Mouse (Mus musculus): ENCODE data around the gene Epor. TPM values are rescaled to one million over a fixed set of nuclear protein-coding genes. Genes with fewer than 3 reads are reported as not detected.

Gene Epor
- polyA plus RNA-seq, 1 experiment, result 80.2 TPM

DNA sequence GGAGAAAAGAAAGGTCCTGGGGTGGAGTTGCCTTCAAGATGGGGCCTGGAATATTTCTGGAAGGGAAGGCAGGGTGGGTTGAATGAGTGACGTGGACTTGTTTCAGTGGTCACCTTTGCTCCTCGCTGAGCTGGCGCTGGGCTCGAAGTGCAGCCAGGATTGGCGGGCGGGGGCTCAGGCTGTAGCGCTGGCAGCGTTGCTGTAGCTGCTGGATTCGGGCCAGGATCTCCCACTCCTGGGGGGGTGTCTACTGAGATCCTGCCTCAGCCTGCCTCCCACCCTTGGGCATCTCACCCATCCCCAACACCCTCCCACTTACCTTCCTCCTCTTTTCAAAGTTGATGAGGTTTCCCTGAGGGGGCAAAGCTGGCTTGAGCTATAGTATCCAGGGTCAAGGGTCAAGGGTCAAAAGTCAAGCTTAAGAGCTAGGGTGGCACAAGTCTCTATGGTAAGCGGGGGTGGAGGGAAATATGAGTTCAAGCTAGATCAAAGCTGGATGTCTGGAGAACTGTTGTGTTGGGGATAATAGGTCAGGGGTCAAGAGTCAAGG, 13.4 kb upstream of the Epor start:
- TF ChIP-seq TAL1 (IDR thresholded peaks at IDR 0.05; ENCODE audit: low read length) (no peak), GATA1 (IDR thresholded peaks at IDR 0.05; ENCODE audit: low read length) (no peak)
- Histone ChIP-seq H3K4me1 (ENCODE audit: control insufficient read depth) (peaks cover 14% of the 10 kb centered on the region), H3K9me3 (ENCODE audit: control insufficient read depth, low read length) (peaks cover 4% of the 10 kb centered on the region), H3K36me3 (ENCODE audit: control insufficient read depth) (no peaks in the 10 kb centered on the region), H3K4me3 (replicated peaks) (no peak overlapping the region), H3K27me3 (ENCODE audit: control insufficient read depth) (peaks cover 43% of the 10 kb centered on the region)

DNA sequence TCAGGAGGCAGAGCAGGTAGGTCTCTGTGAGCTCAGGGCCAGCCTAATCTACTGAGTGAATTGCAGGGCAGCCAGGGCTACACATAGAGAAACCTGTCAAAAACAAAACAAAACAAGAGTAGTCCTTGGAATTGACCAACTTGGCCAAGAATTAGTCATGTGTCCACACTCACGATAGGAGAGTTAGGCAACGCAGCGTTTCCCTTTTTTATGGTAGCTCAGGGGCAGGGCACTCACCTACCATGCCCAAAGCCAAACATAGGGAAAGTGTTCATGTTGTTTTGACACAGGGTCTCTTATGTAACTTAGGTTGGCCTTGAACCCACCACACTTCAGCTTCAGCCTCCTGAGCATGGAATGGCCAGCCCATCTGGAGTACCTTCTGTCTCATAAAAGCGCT, 6.0 kb upstream of the Epor start:
- Histone ChIP-seq H3K4me3 (replicated peaks) (no peak overlapping the region), H3K4me1 (ENCODE audit: control insufficient read depth) (peaks cover 16% of the 10 kb centered on the region), H3K36me3 (ENCODE audit: control insufficient read depth) (no peaks in the 10 kb centered on the region), H3K9me3 (ENCODE audit: control insufficient read depth, low read length) (no peaks in the 10 kb centered on the region), H3K27me3 (ENCODE audit: control insufficient read depth) (peaks cover 12% of the 10 kb centered on the region)
- TF ChIP-seq TAL1 (IDR thresholded peaks at IDR 0.05; ENCODE audit: low read length) (no peak), GATA1 (IDR thresholded peaks at IDR 0.05; ENCODE audit: low read length) (no peak)

DNA sequence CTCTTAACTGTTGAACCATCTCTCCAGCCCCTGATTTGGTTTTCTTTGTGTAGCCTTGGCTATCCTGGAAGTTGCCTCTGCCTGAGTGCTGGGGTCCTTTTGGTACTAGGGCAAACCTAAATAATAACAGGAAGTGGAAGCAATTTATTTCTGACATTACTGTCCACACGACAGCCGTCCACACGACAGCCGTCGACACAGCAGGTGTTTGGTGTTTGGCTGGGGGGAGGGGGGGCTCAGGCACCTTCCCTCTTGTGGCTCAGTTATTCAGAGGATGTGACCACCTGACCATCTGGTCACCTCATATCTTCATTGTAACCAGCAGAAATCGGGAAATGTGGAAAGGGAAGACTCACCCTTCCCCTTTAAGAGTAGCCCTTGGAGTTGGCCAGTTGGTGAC, 5.6 kb upstream of the Epor start:
- H3K36me3 ChIP-seq (ENCODE audit: control insufficient read depth), result no peaks in the 10 kb centered on the region
- peaks cover 21% of the 10 kb centered on the region for H3K4me1 ChIP-seq (ENCODE audit: control insufficient read depth)
- H3K9me3 ChIP-seq (ENCODE audit: control insufficient read depth, low read length), result no peaks in the 10 kb centered on the region
- no peak for TF ChIP-seq GATA1 (IDR thresholded peaks at IDR 0.05; ENCODE audit: low read length)
- TF ChIP-seq TAL1 (IDR thresholded peaks at IDR 0.05; ENCODE audit: low read length), result no peak
- H3K27me3 ChIP-seq (ENCODE audit: control insufficient read depth), result peaks cover 12% of the 10 kb centered on the region
- H3K4me3 ChIP-seq (replicated peaks), result no peak overlapping the region

DNA sequence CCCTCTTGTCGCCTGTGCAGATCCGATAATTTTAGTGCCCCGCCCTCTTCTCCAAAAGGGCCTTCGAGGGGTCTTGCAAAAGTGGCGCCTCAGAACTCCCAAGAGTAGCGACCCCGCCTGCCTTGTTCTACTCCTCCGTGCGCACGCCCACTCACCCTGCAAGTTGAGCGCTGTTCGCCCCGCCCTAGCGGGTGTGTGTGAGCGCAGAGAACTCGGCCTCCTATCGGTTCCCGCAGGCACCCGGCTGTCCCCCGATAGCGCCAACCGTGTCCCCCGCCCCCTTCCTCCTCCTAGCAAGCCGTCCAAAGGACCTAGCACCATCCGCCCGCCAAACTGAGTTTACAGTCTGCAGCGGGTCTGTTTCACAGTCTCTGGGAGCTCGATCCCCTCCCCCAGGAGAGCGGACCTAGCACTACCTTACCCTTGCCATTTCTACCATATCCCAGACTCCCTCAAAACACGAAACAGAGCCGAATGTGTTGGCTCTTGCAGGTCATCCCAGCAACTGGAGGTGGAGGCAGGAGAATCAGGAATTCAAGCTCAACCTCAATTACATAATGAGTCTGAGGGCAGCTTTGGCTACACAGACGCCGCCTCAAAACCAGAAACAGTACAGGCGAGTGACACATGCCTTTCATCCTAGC, 768 bp downstream of the Epor start:
- peak; percentile 96 for TF ChIP-seq TAL1 (IDR thresholded peaks at IDR 0.05; ENCODE audit: low read length)
- peak; percentile 92 for TF ChIP-seq GATA1 (IDR thresholded peaks at IDR 0.05; ENCODE audit: low read length)
- Histone ChIP-seq H3K27me3 (ENCODE audit: control insufficient read depth) (peaks cover 5% of the 10 kb centered on the region; the same call in 1 of the 2 replicates), H3K4me3 (replicated peaks) (peak overlapping the region; percentile 99), H3K4me1 (ENCODE audit: control insufficient read depth) (peaks cover 62% of the 10 kb centered on the region), H3K9me3 (ENCODE audit: control insufficient read depth, low read length) (no peaks in the 10 kb centered on the region), H3K36me3 (ENCODE audit: control insufficient read depth) (peaks cover 57% of the 10 kb centered on the region)

DNA sequence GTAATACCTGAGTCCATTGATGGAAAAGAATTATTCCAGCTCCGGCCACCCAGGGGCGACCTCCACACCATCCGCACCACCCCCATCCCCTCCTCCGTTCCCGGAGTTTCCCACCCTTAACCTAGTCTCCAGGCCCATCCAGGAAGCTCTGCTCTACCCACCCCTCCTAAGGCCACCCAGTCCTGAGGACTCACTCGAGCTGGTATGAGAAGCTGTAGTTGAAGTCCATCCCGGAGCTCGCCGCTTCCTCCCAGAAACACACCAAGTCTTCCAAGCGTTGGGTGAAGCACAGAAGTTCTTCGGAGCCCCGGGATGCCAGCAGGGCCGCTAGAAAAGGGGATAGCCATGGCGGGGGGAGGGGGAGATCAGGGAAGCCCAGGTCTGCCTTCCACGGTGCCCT, 1.3 kb downstream of the Epor start:
- no peaks in the 10 kb centered on the region for H3K9me3 ChIP-seq (ENCODE audit: control insufficient read depth, low read length)
- peaks cover 68% of the 10 kb centered on the region for H3K4me1 ChIP-seq (ENCODE audit: control insufficient read depth)
- H3K4me3 ChIP-seq (replicated peaks), result peak overlapping the region; percentile 99
- H3K27me3 ChIP-seq (ENCODE audit: control insufficient read depth), result peaks cover 5% of the 10 kb centered on the region; the same call in 1 of the 2 replicates
- peaks cover 62% of the 10 kb centered on the region for H3K36me3 ChIP-seq (ENCODE audit: control insufficient read depth)
- TF ChIP-seq TAL1 (IDR thresholded peaks at IDR 0.05; ENCODE audit: low read length) (no peak), GATA1 (IDR thresholded peaks at IDR 0.05; ENCODE audit: low read length) (no peak)

DNA sequence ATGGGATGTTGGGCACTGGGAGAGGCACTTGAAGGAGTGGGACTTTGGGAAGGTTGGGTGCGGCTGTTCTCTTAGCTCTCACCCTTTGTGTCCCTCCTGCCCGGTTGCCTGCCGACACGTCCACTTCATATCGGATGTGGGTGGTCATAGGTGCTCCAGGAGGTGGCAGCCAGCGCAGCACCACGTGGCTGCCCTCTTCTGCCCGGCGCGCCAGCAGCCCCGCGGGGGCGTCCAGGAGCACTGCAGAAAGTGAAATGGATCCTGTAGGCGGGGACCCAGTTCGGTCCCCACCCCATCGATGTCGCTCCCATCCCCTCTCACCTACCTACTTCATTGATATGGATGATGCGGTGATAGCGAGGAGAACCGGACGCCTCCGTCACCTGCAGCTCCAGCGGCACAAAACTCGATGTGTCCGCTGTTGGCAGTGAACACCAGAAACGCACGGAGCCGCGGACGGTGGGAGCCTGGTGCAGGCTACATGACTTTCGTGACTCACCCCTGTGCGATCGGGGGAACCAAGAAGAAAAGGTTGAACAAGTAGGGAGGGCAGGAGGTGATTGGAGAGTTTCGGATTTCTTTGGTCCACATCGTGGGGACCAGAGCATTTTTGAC, 1.8 kb downstream of the Epor start:
- peaks cover 73% of the 10 kb centered on the region for H3K4me1 ChIP-seq (ENCODE audit: control insufficient read depth)
- no peaks in the 10 kb centered on the region for H3K9me3 ChIP-seq (ENCODE audit: control insufficient read depth, low read length)
- peak overlapping the region; percentile 99 for H3K4me3 ChIP-seq (replicated peaks)
- peaks cover 67% of the 10 kb centered on the region for H3K36me3 ChIP-seq (ENCODE audit: control insufficient read depth)
- peaks cover 5% of the 10 kb centered on the region; the same call in 1 of the 2 replicates for H3K27me3 ChIP-seq (ENCODE audit: control insufficient read depth)
- TF ChIP-seq GATA1 (IDR thresholded peaks at IDR 0.05; ENCODE audit: low read length) (no peak; the same call in 1 of the 2 replicates), TAL1 (IDR thresholded peaks at IDR 0.05; ENCODE audit: low read length) (no peak)

DNA sequence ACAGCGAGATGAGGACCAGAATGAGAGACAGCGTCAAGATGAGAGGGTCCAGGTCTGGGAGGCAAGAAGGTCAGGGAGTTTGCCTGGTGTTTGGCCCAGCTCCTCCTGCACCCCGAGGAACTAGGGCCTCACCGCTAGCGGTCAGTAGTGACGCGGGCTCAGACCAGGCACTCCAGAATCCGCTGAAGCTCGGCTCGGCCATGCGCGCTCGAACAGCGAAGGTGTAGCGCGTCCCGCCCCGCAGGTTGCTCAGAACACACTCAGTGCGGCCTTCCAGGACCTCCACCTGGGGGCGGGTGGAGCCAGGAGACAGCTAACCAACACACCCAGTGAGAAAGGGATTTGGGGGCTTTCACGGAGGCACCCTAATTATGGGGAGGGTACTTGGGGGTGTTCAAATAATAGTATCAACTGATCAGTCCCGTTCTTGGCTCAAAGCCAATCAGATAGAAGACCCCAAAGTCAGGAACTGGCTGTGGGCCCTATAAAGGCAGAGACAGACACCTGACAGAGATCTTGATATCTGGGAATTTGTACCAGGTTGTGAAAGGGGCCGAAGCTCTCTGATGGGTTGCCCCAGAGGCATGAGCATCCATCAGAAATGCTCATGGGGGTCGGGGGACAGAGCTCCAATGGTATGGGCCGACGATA, 2.6 kb downstream of the Epor start:
- no peak for TF ChIP-seq GATA1 (IDR thresholded peaks at IDR 0.05; ENCODE audit: low read length)
- no peak for TF ChIP-seq TAL1 (IDR thresholded peaks at IDR 0.05; ENCODE audit: low read length)
- Histone ChIP-seq H3K27me3 (ENCODE audit: control insufficient read depth) (peaks cover 5% of the 10 kb centered on the region; the same call in 1 of the 2 replicates), H3K9me3 (ENCODE audit: control insufficient read depth, low read length) (no peaks in the 10 kb centered on the region), H3K4me3 (replicated peaks) (peak overlapping the region; percentile 99), H3K4me1 (ENCODE audit: control insufficient read depth) (peaks cover 79% of the 10 kb centered on the region), H3K36me3 (ENCODE audit: control insufficient read depth) (peaks cover 69% of the 10 kb centered on the region)

DNA sequence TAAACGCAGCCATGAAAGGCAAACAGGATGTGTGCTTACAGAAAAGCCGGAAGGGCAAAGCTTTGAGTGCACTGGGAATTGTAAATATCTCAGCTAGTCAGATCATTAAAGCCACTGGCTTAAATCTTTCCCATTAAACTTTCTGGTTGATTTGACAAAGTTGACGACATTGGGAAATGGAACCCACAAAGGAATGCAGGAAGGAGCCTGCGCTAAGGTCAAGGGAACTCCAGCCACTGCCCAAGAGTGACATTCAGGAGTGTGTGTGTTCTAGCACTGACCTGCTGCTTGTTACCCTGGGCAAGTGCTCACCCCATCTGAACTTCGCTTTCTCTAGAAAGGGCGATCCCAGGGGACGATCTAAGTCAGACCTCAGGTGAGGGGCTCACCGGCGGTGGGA, 3.2 kb downstream of the Epor start:
- H3K4me1 ChIP-seq (ENCODE audit: control insufficient read depth), result peaks cover 78% of the 10 kb centered on the region

DNA sequence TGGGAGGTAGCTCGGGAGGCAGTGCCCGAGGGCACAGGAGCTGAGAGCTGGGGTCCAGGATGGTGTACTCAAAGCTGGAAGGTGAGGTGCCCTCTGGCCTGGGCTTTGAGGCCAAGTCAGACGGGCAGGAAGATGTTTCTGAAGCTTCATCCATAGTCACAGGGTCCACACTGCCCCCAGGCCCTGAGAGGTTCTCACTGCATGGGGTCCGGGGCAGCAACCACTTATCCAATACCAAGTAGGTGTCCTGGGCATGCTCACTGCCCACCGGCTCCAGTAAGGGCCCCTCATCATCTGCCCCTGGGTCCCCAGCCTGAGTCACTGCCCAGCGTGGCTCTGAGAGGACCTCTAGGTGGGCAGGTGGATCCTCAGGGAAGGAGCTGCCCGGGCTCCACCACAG, 4.1 kb downstream of the Epor start:
- TF ChIP-seq TAL1 (IDR thresholded peaks at IDR 0.05; ENCODE audit: low read length) (no peak), GATA1 (IDR thresholded peaks at IDR 0.05; ENCODE audit: low read length) (no peak)
- Histone ChIP-seq H3K27me3 (ENCODE audit: control insufficient read depth) (peaks cover 5% of the 10 kb centered on the region; the same call in 1 of the 2 replicates), H3K4me1 (ENCODE audit: control insufficient read depth) (peaks cover 75% of the 10 kb centered on the region), H3K4me3 (replicated peaks) (peak overlapping the region; percentile 99), H3K36me3 (ENCODE audit: control insufficient read depth) (peaks cover 69% of the 10 kb centered on the region), H3K9me3 (ENCODE audit: control insufficient read depth, low read length) (no peaks in the 10 kb centered on the region)

More for the DNA sequence above, 3.2 kb downstream of the Epor start:
- Histone ChIP-seq H3K27me3 (ENCODE audit: control insufficient read depth) (peaks cover 5% of the 10 kb centered on the region; the same call in 1 of the 2 replicates), H3K4me3 (replicated peaks) (peak overlapping the region; percentile 99), H3K36me3 (ENCODE audit: control insufficient read depth) (peaks cover 69% of the 10 kb centered on the region), H3K9me3 (ENCODE audit: control insufficient read depth, low read length) (no peaks in the 10 kb centered on the region)
- no peak for TF ChIP-seq TAL1 (IDR thresholded peaks at IDR 0.05; ENCODE audit: low read length)
- TF ChIP-seq GATA1 (IDR thresholded peaks at IDR 0.05; ENCODE audit: low read length), result no peak

Data from erythroblast, embryonic 14.5 days (primary cell).